Mouse (Mus musculus) gastrocnemius, adult 2 months (tissue): Measurements from ENCODE around the gene Pacsin3. TPM values are rescaled to one million over a fixed set of nuclear protein-coding genes. Genes with fewer than 3 reads are reported as not detected.
"Not testable (repeated sequence)": the region's sequence is repeated elsewhere in the genome, so short reads cannot be mapped to it uniquely, and the experiment has no call there.

Experiments used
- DNase-seq: peaks from one replicate; pipeline ENCODE4 v3.0.0; 2022
- H3K27ac ChIP-seq: fragments of 200-600 bp; 2 replicates; pipeline ENCODE4 v1.8.1; 2022; ENCODE audit warnings: mild to moderate bottlenecking
- H3K4me3 ChIP-seq: fragments of 200-600 bp; 2 replicates; pipeline ENCODE4 v1.8.1; 2022; ENCODE audit warnings: mild to moderate bottlenecking, moderate library complexity
- CTCF ChIP-seq: fragments of 200-600 bp; IDR thresholded peaks from 2 replicates; pipeline ENCODE4 v1.8.1; 2022; ENCODE audit warnings: antibody characterized with exemption, mild to moderate bottlenecking, moderate library complexity
- intact Hi-C: fragments of 180-260 bp; cut with DNase I; formaldehyde crosslinking; loops from one replicate; pipeline ENCODE4 v1.15.1; 2025
- long read RNA-seq, 2 experiments: library from polyadenylated mRNA; stranded (forward); transcript quantifications; one replicate each; pipeline ENCODE4 v2.0.0; 2021
- total RNA-seq, 2 experiments: library from RNA; stranded (reverse); gene quantifications; 2 replicates each; pipeline ENCODE4 v1.2.3; 2021

Gene Pacsin3
- total RNA-seq = 100 to 1,000 TPM; 375 to 428 TPM
- long read RNA-seq, experiment 1, transcript Pacsin3-215 (11 exons, 1,859 nt) = minor isoform, 13 of 383 reads
- long read RNA-seq, experiment 1, transcript Pacsin3-201 (11 exons, 1,862 nt) = major isoform, 31 of 383 reads
- long read RNA-seq, experiment 1, transcript Pacsin3-202 (10 exons, 1,867 nt) = minor isoform, 20 of 383 reads
- long read RNA-seq, experiment 1, partial matches to known transcripts = 199 of 383 reads
- long read RNA-seq, experiment 1, other reads (novel, unspliced or antisense) = 119 of 383 reads
- long read RNA-seq, experiment 2, transcript Pacsin3-201 (11 exons, 1,862 nt) = minor isoform, 21 of 485 reads
- long read RNA-seq, experiment 2, transcript Pacsin3-202 (10 exons, 1,867 nt) = major isoform, 26 of 485 reads
- long read RNA-seq, experiment 2, partial matches to known transcripts = 185 of 485 reads
- long read RNA-seq, experiment 2, other reads (novel, unspliced or antisense) = 249 of 485 reads

DNA sequence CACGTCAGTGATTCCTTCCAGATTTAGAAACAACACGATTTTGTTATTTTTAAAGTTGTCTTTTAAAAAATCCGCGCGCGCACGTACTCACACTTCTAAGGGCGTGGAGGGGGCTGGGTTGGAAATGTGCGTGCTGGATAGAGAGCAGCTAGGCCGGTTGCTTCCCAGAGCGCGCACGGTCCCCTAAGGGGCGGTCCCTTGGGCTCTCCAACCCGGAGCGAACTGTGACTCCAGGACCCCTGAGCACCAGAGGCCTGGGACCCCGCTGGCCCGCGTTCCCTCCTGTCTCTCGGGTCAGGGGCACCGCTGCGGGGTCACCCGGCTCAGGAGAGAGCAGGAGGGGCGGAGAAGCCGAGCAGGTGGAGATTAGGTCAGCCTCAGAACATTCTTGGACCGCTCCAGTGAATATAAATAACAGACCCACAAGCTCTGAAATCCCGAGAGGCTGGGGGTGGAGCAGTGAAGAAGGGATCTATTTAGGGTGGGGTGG is at the start of gene Pacsin3:
Gene Pacsin3 (plus strand): TSS at position 294 of the 490 bp plus-strand sequence.
- peak within 1 kb of the TSS; percentile 97 for H3K27ac ChIP-seq

DNA sequence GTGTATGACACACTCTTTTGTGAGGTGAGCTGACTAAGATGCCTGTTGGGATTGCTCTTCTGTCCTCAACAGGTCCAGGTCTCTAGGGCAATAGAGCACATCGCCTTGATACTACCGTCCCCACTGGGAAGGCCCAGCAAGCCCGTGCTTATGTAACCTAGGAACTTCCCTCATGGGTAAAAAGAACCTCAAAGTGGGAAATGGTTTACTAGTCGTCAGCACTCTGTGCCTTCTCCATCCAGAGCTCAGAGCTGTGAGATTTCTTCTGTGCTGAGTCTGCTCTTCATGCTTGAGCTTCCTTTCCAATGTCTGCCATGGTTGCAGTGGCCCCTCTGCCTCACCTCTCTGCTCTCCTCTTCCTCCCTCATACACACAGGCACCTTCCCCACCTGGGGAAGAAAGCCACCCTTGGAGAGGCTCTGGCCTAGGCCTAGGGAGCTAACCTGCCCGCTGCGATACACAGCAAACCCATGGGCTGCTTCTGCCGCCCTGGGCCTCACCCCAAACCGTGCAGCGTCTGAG is 49.4 kb upstream of the Pacsin3 start:
- intact Hi-C loops = no loop called here
- TF ChIP-seq CTCF = no peak
- peak overlapping the region; percentile 35; the same call in 1 of the 2 replicates for H3K27ac ChIP-seq

More for the DNA sequence above, at the start of gene Pacsin3:
- H3K4me3 ChIP-seq = peak within 1 kb of the TSS; percentile 89
- DNase-seq = peak; percentile 83
- TF ChIP-seq CTCF = no peak
- intact Hi-C loops = loop anchor here (2.0 kb wide), 1 partner anchor 13 kb away; no protein-coding TSS in a partner anchor

DNA sequence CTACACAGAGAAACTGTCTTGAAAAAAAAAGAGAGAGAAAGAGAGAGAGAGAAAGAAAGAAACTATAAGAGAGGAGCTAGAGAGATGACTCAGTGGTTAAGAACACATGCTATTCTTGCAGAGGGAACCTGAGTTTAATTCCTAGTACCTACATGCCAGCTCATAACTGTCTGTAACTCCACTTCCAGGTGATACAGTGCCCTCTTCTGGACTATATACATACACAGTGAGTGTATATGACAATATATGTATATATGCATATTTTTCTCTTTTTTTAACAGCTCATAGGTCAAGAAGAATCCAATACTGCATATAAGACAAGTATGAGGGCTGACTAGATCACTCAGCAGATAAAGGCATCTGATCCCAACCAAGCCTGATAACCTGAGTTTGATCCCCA is 42.4 kb upstream of the Pacsin3 start:
- intact Hi-C loops = no loop called here
- H3K4me3 ChIP-seq = no peak overlapping the region
- no peak overlapping the region for H3K27ac ChIP-seq
- DNase-seq = no peak
- TF ChIP-seq CTCF = peak; percentile 27

More for the DNA sequence above, 49.4 kb upstream of the Pacsin3 start:
- no peak overlapping the region for H3K4me3 ChIP-seq
- DNase-seq = no peak

DNA sequence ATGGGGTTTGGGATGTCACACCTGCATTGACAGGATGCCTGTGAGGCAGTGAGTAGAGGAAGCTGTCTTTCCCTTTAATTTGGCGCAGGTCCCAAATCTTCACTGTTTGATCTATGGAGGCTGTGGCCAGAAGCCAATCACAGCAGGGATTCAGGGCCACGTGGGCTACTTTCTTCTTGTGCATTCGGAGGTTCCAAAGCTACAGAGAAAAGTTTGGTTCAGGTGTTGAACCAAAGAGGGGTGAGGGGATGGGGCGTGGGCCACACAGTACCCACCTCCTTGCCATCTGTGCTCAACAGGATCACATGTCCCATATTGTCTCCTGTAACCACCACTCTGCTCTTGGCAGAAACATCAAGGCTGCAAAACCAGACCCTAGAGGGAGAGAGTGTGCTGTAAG is 38.7 kb upstream of the Pacsin3 start:
- no peak overlapping the region for H3K27ac ChIP-seq
- intact Hi-C loops = no loop called here
- TF ChIP-seq CTCF = no peak
- no peak for DNase-seq
- H3K4me3 ChIP-seq = no peak overlapping the region

DNA sequence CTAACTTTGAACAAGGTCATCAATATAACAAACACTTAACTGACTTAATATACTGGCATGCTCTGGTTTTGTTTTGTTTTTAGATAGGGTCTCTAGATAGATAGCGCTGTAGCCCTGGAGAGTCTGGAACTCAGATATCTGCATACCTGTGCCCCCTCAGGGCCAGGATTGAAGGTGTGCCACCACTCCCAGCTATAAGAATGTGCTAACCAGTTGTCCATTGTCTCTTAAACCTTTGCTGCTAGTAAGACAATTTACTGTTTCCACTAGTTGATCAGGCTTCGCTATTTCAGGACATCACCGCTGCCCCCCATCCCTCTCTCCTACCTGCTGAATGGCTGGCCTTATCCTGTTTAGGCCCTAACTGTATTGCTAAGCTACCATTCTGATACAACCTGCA is 35.3 kb upstream of the Pacsin3 start:
- Histone ChIP-seq H3K27ac (peak overlapping the region; percentile 20; the same call in 1 of the 2 replicates), H3K4me3 (no peak overlapping the region)
- DNase-seq = no peak
- no peak for TF ChIP-seq CTCF
- intact Hi-C loops = no loop called here

DNA sequence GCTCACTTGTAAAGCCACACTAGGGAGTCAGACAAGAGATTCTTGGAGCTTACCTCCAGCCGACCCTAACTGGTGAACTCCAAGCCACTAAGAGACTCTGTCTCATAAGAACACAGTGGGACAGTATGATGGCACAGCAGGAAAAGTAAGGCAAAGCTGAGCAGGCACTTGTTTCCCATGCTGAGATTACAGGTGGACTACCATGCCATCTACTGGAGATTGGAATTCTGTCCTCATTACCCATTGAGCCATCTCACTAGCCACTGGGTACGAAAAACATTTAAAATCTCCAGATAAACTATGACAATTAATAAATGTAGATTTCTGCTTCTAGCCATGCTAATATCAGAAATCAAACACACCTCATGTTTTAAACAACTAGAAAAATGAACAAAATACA is 32.1 kb upstream of the Pacsin3 start:
- DNase-seq = no peak
- peak; percentile 42 for TF ChIP-seq CTCF
- Histone ChIP-seq H3K4me3 (no peak overlapping the region), H3K27ac (no peak overlapping the region)
- intact Hi-C loops = no loop called here

DNA sequence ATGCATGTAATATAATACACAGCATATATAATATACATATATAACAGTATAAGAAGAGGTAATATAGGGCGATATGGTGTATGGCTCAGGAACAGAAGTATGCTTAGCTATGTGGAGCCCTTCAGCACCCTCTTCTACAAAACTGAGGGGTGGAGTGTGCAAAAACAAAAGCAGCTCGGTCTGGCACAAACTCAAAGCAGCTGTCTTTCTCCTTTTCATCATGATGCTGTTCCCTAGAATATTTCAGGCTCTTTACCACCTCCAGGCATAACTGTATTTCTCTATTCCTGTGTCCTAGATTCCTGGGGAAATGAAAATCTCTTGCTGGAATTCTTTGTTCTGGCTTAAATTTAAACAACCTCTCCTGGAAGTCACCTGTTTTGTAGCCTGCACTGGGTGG is 26.0 kb upstream of the Pacsin3 start:
- no peak for DNase-seq
- Histone ChIP-seq H3K4me3 (no peak overlapping the region), H3K27ac (no peak overlapping the region)
- TF ChIP-seq CTCF = no peak
- intact Hi-C loops = no loop called here

DNA sequence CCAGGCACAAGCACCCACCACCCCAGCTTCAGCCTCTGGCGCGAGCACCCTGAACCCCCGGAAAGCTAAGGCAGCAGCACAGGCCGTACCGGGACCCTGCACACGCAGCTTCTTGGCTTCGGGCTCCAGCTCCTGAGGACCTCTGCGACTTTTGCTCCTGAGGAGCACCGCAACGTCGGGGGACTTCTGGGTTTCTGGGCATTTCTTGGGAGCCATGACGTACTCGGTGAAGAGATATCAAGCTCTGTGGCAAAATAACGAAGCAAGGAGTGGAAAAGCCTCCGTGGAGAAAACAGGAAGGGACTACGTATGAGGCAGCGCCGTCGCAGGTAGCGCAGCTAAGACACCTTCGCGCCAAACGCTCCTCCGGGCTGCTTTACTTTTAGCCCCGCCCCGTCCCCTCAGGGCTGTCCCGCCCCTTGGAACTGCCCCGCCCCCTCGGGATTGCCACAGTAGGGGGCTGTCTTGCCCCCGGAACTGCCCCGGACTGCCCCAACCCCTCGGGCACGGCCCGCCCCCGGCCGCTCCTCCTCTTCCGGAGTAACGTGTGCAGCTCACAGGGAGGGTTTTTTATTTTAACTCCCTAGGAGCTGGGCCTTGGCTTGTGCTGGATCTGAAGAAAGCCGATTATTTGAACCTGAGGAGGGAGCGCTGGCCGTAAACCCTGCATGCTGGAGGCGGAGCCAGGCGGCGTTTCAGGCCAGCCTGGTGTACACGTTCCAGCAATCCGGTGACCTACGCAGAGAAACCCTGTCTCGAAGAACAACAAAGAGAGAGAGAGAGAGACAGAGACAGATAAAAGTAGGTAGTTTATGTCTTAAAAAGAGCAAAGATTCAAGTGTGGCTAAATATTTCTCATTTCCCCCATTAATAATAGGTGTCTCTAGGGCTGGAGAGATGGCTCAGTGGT is 18.9 kb upstream of the Pacsin3 start, which contains the start of gene Ddb2:
Gene Ddb2 (minus strand): TSS at position 382 of the 910 bp plus-strand sequence.
- Histone ChIP-seq H3K4me3 (peak within 1 kb of the TSS; percentile 91), H3K27ac (peak within 1 kb of the TSS; percentile 95)
- no peak for TF ChIP-seq CTCF
- peak; percentile 97 for DNase-seq
- intact Hi-C loops = loop anchor here (2.0 to 5.0 kb wide), 2 partner anchors 34 to 120 kb away; partner anchors contain the start of genes Acp2, Mybpc3 and Nr1h3

DNA sequence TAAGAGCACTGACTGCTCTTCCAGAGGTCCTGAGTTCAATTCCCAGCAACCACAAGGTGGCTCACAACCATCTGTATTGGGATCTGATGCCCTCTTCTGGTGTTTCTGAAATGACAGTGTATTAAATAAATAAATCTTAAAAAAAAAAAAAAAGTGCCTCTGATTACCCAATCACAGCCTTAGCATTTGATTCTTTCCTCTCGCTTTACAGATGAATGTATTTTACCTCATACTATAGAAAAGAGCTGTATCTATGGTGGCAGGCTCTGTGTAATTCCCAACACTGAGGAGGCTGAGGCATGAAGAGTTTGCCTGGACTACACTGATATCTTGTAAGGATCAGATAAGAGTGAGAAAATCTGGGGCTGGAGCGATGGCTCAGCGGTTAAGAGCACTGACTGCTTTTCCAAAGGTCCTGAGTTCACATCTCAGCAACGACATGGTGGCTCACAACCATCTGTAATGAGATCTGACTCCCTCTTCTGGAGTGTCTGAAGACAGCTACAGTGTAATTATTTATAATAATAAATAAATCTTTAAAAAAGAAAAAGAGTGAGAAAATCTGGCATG is 18.2 kb upstream of the Pacsin3 start:
- Histone ChIP-seq H3K4me3 (peak overlapping the region; percentile 91), H3K27ac (peak overlapping the region; percentile 95)
- peak; percentile 62 for TF ChIP-seq CTCF
- intact Hi-C loops = loop anchor here (2.0 to 5.0 kb wide), 2 partner anchors 35 to 120 kb away; partner anchors contain the start of genes Acp2, Mybpc3 and Nr1h3
- not testable (repeated sequence) for DNase-seq

DNA sequence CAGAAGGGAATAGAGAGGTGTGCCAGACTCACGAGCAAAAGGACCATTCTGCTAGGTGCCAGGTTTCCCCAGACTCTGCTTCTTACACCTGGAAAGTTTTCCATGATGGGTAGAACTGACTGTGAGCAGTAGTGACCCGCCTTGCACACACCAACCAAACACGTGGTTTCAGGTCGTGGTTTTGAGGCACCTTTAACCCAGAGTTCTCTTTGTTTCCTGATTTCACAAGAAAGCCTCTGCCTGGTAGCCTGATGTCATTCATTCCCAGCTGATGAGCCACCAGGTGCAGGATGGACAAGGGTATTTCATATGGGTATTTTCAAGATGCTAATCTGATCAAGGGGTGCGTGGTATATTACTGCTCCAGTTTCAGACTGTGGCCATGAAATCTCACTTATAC is 13.2 kb upstream of the Pacsin3 start:
- H3K4me3 ChIP-seq = no peak overlapping the region
- H3K27ac ChIP-seq = peak overlapping the region; percentile 90
- TF ChIP-seq CTCF = no peak
- no peak for DNase-seq
- intact Hi-C loops = loop anchor here (2.0 kb wide), 1 partner anchor 14 kb away; no protein-coding TSS in a partner anchor

DNA sequence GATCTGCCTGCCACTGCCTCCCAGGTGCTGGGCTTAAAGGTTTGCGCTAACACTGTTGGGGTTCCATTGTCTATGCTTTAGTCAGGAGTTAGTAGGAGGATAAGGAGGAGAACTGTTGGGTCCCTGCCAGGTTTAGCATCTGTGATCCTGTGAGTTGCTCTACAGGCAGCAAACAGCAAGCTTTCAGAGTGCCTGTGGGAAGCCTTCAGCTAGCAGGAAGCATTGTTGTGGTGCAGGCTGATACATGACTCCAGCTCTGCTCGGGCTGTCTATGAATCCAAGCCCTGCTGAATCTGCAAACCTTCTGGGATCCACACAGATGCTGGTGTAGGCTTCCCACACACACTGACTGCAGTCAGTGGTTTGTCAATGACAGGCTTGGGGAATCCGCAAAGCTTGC is 12.3 kb upstream of the Pacsin3 start:
- intact Hi-C loops = loop anchor here (2.0 kb wide), 1 partner anchor 13 kb away; no protein-coding TSS in a partner anchor
- DNase-seq = peak; percentile 24
- no peak for TF ChIP-seq CTCF
- Histone ChIP-seq H3K4me3 (no peak overlapping the region), H3K27ac (peak overlapping the region; percentile 90)
